Mouse (Mus musculus): ENCODE results near the gene Lrcol1. TPM values are rescaled to one million over a fixed set of nuclear protein-coding genes. Genes with fewer than 3 reads are reported as not detected.

The Lrcol1 gene
- total RNA-seq, 2 experiments from 2014 or later, result not detected

GRCm38 (mm10) chr5:110361465-110361864, 16.9 kb downstream of the Lrcol1 start:
- intact Hi-C loops (cut with DNase I), result no loop called here
- no peak for TF ChIP-seq CTCF (IDR thresholded peaks at IDR 0.05)
- H3K27ac ChIP-seq, result no peak overlapping the region
- DNase-seq (ENCODE audit: extremely low spot score in 1 of 2, low spot score in 2 of 2), result no peak
- H3K4me3 ChIP-seq, result no peak overlapping the region

- peak overlapping the region; percentile 44 for H3K4me3 ChIP-seq
- H3K27ac ChIP-seq, result no peak overlapping the region
- intact Hi-C loops (cut with DNase I), result no loop called here
- TF ChIP-seq CTCF (IDR thresholded peaks at IDR 0.05), result no peak
- DNase-seq (ENCODE audit: extremely low spot score in 1 of 2, low spot score in 2 of 2), result no peak
These were observed 18.3 kb downstream of the Lrcol1 start for GRCm38 (mm10) chr5:110362813-110363178.

GRCm38 (mm10) chr5:110363179-110363821, 18.8 kb downstream of the Lrcol1 start:
- TF ChIP-seq CTCF (IDR thresholded peaks at IDR 0.05), result peak; percentile 62
- intact Hi-C loops (cut with DNase I), result no loop called here
- Histone ChIP-seq H3K27ac (peak overlapping the region; percentile 29), H3K4me3 (peak overlapping the region; percentile 44)
- peak; percentile 77 to 82 for DNase-seq (ENCODE audit: extremely low spot score in 1 of 2, low spot score in 2 of 2)

GRCm38 (mm10) chr5:110363822-110364545, 19.5 kb downstream of the Lrcol1 start:
- no peak; the same call in none of the 2 replicates for TF ChIP-seq CTCF (IDR thresholded peaks at IDR 0.05)
- Histone ChIP-seq H3K4me3 (peak overlapping the region; percentile 44), H3K27ac (peak overlapping the region; percentile 29)
- intact Hi-C loops (cut with DNase I), result no loop called here
- no peak for DNase-seq (ENCODE audit: extremely low spot score in 1 of 2, low spot score in 2 of 2)

- TF ChIP-seq CTCF (IDR thresholded peaks at IDR 0.05), result peak; percentile 77
- DNase-seq (ENCODE audit: extremely low spot score in 1 of 2, low spot score in 2 of 2), result peak; percentile 64 to 84
- Histone ChIP-seq H3K4me3 (no peak overlapping the region), H3K27ac (no peak overlapping the region)
- intact Hi-C loops (cut with DNase I), result no loop called here
These were observed 32.4 kb downstream of the Lrcol1 start for GRCm38 (mm10) chr5:110376802-110377433.

GRCm38 (mm10) chr5:110378181-110378583, 33.7 kb downstream of the Lrcol1 start:
- no peak for DNase-seq (ENCODE audit: extremely low spot score in 1 of 2, low spot score in 2 of 2)
- intact Hi-C loops (cut with DNase I), result no loop called here
- Histone ChIP-seq H3K27ac (no peak overlapping the region; the same call in 1 of the 2 replicates), H3K4me3 (no peak overlapping the region)
- no peak for TF ChIP-seq CTCF (IDR thresholded peaks at IDR 0.05)

- intact Hi-C loops (cut with DNase I), result no loop called here
- no peak for DNase-seq (ENCODE audit: extremely low spot score in 1 of 2, low spot score in 2 of 2)
- TF ChIP-seq CTCF (IDR thresholded peaks at IDR 0.05), result no peak
These were observed 34.6 kb downstream of the Lrcol1 start for GRCm38 (mm10) chr5:110379086-110379485.

GRCm38 (mm10) chr5:110379823-110380222, 35.3 kb downstream of the Lrcol1 start:
- peak; percentile 6; the same call in 1 of the 2 replicates for TF ChIP-seq CTCF (IDR thresholded peaks at IDR 0.05)
- no peak overlapping the region for H3K27ac ChIP-seq
- DNase-seq (ENCODE audit: extremely low spot score in 1 of 2, low spot score in 2 of 2), result no peak
- H3K4me3 ChIP-seq, result no peak overlapping the region
- intact Hi-C loops (cut with DNase I), result no loop called here

More at GRCm38 (mm10) chr5:110379086-110379485, 34.6 kb downstream of the Lrcol1 start:
- no peak overlapping the region for H3K4me3 ChIP-seq
- no peak overlapping the region for H3K27ac ChIP-seq

GRCm38 (mm10) chr5:110384491-110384890, 40.0 kb downstream of the Lrcol1 start:
- Histone ChIP-seq H3K27ac (no peak overlapping the region), H3K4me3 (no peak overlapping the region)
- TF ChIP-seq CTCF (IDR thresholded peaks at IDR 0.05), result no peak
- intact Hi-C loops (cut with DNase I), result no loop called here
- no peak for DNase-seq (ENCODE audit: extremely low spot score in 1 of 2, low spot score in 2 of 2)

- intact Hi-C loops (cut with DNase I), result loop anchor here (5.0 kb wide), 1 partner anchor 37 kb away; no protein-coding TSS in a partner anchor
- DNase-seq (ENCODE audit: extremely low spot score in 1 of 2, low spot score in 2 of 2), result no peak
- H3K4me3 ChIP-seq, result 0 out of 2 replicates have a peak overlapping the region, but pooled peaks have one; percentile 5
- no peak overlapping the region for H3K27ac ChIP-seq
- no peak for TF ChIP-seq CTCF (IDR thresholded peaks at IDR 0.05)
These were observed 40.7 kb downstream of the Lrcol1 start for GRCm38 (mm10) chr5:110385263-110385662.

GRCm38 (mm10) chr5:110386371-110387330, 42.1 kb downstream of the Lrcol1 start:
- Histone ChIP-seq H3K4me3 (peak overlapping the region; percentile 51), H3K27ac (peak overlapping the region; percentile 57)
- DNase-seq (ENCODE audit: extremely low spot score in 1 of 2, low spot score in 2 of 2), result peak; percentile 67 to 68
- TF ChIP-seq CTCF (IDR thresholded peaks at IDR 0.05), result no peak
- intact Hi-C loops (cut with DNase I), result loop anchor here (5.0 kb wide), 1 partner anchor 36 kb away; no protein-coding TSS in a partner anchor

Measured in left cerebral cortex, adult 2 months (tissue).